ENCODE assay signal across 31 mouse cellular contexts in genomic region chr5:115763981-115764380, GRCm38 (mm10).
"Had no signal": no experiment of that assay in that cellular context is flagged by ENCODE, and none has a peak within 500 bp of the region (broad histone marks: within the 10 kb centered on the region; RNA-seq: fewer than 3 reads in every experiment).

No protein-coding gene starts in this region.

- H3K27ac ChIP-seq: limb, embryonic 10.5 days; limb, embryonic 12.5 days; limb, embryonic 13.5 days; limb, embryonic 15.5 days; liver, embryonic 12.5 days; liver, embryonic 13.5 days; liver, embryonic 14.5 days; liver, embryonic 15.5 days; lung, embryonic 15.5 days; macrophage; midbrain, embryonic 10.5 days; midbrain, embryonic 12.5 days; midbrain, embryonic 13.5 days; midbrain, embryonic 15.5 days had no signal

- H3K27me3 ChIP-seq: limb, embryonic 12.5 days; limb, embryonic 13.5 days; limb, embryonic 15.5 days; liver, embryonic 12.5 days; liver, embryonic 13.5 days; liver, embryonic 15.5 days; lung, embryonic 15.5 days; midbrain, embryonic 12.5 days; midbrain, embryonic 13.5 days; midbrain, embryonic 15.5 days had no signal

- H3K4me2 ChIP-seq: limb, embryonic 12.5 days; limb, embryonic 13.5 days; limb, embryonic 15.5 days; liver, embryonic 11.5 days; liver, embryonic 12.5 days; liver, embryonic 13.5 days; liver, embryonic 15.5 days; lung, embryonic 14.5 days; lung, embryonic 15.5 days; midbrain, embryonic 11.5 days; midbrain, embryonic 12.5 days; midbrain, embryonic 13.5 days; midbrain, embryonic 15.5 days had no signal

- H3K4me1 ChIP-seq: limb, embryonic 13.5 days; limb, embryonic 15.5 days; liver, embryonic 15.5 days; lung, embryonic 15.5 days; megakaryocyte, embryonic 14.5 days; midbrain, embryonic 12.5 days had no signal

- H3K9ac ChIP-seq: limb, embryonic 12.5 days; limb, embryonic 13.5 days; limb, embryonic 15.5 days; liver, embryonic 12.5 days; liver, embryonic 13.5 days; liver, embryonic 14.5 days; liver, embryonic 15.5 days; liver, postnatal 0 days; lung, embryonic 14.5 days; lung, embryonic 15.5 days; midbrain, embryonic 12.5 days; midbrain, embryonic 13.5 days; midbrain, embryonic 15.5 days had no signal

- ATAC-seq: liver, embryonic 12.5 days; liver, postnatal 0 days; lung, postnatal 0 days; midbrain, embryonic 13.5 days; midbrain, embryonic 15.5 days; midbrain, embryonic 16.5 days had no signal

- H3K9me3 ChIP-seq: limb, embryonic 10.5 days; limb, embryonic 12.5 days; limb, embryonic 13.5 days; limb, embryonic 15.5 days; liver, embryonic 12.5 days; liver, embryonic 13.5 days; liver, embryonic 15.5 days; lung, embryonic 15.5 days; megakaryocyte, embryonic 14.5 days; midbrain, embryonic 10.5 days; midbrain, embryonic 12.5 days; midbrain, embryonic 13.5 days; midbrain, embryonic 15.5 days had no signal

- H3K4me3 ChIP-seq: limb, embryonic 10.5 days; limb, embryonic 12.5 days; limb, embryonic 13.5 days; limb, embryonic 15.5 days; liver, embryonic 12.5 days; liver, embryonic 13.5 days; liver, embryonic 15.5 days; lung, embryonic 15.5 days; megakaryocyte, embryonic 14.5 days; midbrain, embryonic 10.5 days; midbrain, embryonic 12.5 days; midbrain, embryonic 13.5 days; midbrain, embryonic 15.5 days; myocyte had no signal

- H3K36me3 ChIP-seq: limb, embryonic 10.5 days; limb, embryonic 12.5 days; limb, embryonic 13.5 days; limb, embryonic 15.5 days; liver, embryonic 12.5 days; liver, embryonic 13.5 days; liver, embryonic 15.5 days; lung, embryonic 15.5 days; midbrain, embryonic 10.5 days; midbrain, embryonic 12.5 days; midbrain, embryonic 13.5 days; midbrain, embryonic 15.5 days had no signal

- DNase-seq: left cerebral cortex, postnatal 4 days; liver; liver, embryonic 13.5 days; liver, postnatal 0 days; lung, adult 18-20 months; lung, adult 2 months; lung, embryonic 14.5 days; lung, postnatal 10 days; lung, postnatal 14 days; lung, postnatal 36 days; lung, postnatal 4 days; midbrain, embryonic 14.5 days had no signal
